ENCODE assay signal across 8 mouse cellular contexts in genomic region chr9:22066433-22066832, GRCm38 (mm10). TPM values are rescaled to one million over a fixed set of nuclear protein-coding genes. Genes with fewer than 3 reads are reported as not detected.
DNase-seq lines count a peak whose midpoint lies in the region.

No protein-coding gene starts in this region.

- DNase-seq in heart, adult 8-10 months (ENCODE audit: low spot score): peak; percentile 31
- no peak for DNase-seq in heart, adult 9 months (ENCODE audit: low spot score in 2 of 2)
- DNase-seq in right cerebral cortex, postnatal 4 days: peak; percentile 61
- DNase-seq in right cerebral cortex, adult 18-20 months: no peak
- DNase-seq in cerebellum, adult 11-12 months: peak; percentile 67
- peak; percentile 84 for DNase-seq in kidney, postnatal 10 days
- DNase-seq in retina, postnatal 1 day: peak; percentile 69
- no peak for DNase-seq in frontal cortex, postnatal 14 days (ENCODE audit: low spot score in 2 of 2)

RNA-seq across cellular contexts. Expression of gene Gm49318, which starts 4.6 kb away (rescaled TPM):
- under 1 TPM in 1 of 4 experiments, not detected in 3; 0.66 TPM for total RNA-seq in heart, adult 8-10 months (2022)

RNA-seq across cellular contexts. Expression of gene Zfp653, which starts 4.7 kb away (rescaled TPM):
- 1 to 10 TPM; 3.0 to 5.0 (median 4.7) TPM for total RNA-seq in heart, adult 8-10 months (2022)

RNA-seq across cellular contexts. Expression of gene Elavl3, which starts 14.6 kb away (rescaled TPM):
- under 1 TPM; 0.08 to 0.25 (median 0.11) TPM for total RNA-seq in heart, adult 8-10 months (2022)

RNA-seq across cellular contexts. Expression of gene Ecsit, which starts 18.8 kb away (rescaled TPM):
- 100 to 1,000 TPM; 101 to 109 (median 106) TPM for total RNA-seq in heart, adult 8-10 months (2022)

RNA-seq across cellular contexts. Expression of gene Cnn1, which starts 32.6 kb away (rescaled TPM):
- total RNA-seq in heart, adult 8-10 months (2022): 1 to 10 TPM; 3.4 to 8.7 (median 6.1) TPM

Comparison
In these comparisons a context has a peak if more than half of its experiments do, and no peak if none do; other contexts are left out.
1. DNase-seq: peak in heart, adult 8-10 months (single experiment), right cerebral cortex, postnatal 4 days (single experiment), cerebellum, adult 11-12 months (single experiment), kidney, postnatal 10 days (single experiment) and retina, postnatal 1 day (single experiment); none in heart, adult 9 months (0 of 2), right cerebral cortex, adult 18-20 months (single experiment) and frontal cortex, postnatal 14 days (0 of 2).